Mouse (Mus musculus) c-Kit-negative CD71-positive TER-119-positive erythroid progenitor cells, embryonic 14.5 days (primary cell): ENCODE measurements around the gene D430041D05Rik.

ENCODE experiments used
- DNase-seq: peaks from one replicate; pipeline ENCODE4 v3.0.0-alpha.2; 2013; ENCODE audit warnings: low read depth, low spot score

The D430041D05Rik gene

DNA sequence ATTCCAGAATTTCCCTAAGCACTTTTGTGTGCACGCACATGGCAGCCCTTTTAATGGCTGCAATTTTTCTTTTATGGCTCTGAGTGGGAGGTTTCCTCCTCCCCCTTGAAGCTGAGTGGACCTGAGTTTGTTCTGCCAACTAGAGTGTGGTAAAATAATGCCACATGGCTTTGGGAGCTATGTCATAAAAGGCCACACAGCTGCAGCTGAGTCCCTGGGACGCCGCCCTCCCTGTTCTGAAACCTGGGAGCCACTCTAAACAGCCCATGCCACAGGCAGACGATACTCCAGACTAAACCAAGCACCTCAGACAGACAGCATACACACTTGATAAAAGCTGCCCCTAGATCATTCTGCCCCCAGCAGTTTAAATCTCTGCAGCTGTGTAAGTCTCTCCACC, 143.8 kb downstream of the D430041D05Rik start:
- no peak for DNase-seq

DNA sequence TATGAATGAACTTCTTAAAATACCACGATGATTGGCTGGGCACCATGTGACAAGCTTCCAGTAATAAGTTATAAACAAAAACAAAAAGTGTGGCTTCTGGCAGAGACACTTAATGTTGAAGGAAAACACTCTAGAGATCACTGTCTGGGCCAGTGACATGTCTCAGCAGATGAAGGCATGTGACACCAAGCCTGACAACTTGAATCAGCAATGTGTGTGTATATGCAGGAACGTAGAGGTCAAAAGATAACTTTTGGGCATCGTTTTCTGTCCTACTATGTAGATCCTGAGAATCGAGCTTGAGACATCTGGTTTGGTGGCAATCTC, 149.1 kb downstream of the D430041D05Rik start:
- no peak for DNase-seq

DNA sequence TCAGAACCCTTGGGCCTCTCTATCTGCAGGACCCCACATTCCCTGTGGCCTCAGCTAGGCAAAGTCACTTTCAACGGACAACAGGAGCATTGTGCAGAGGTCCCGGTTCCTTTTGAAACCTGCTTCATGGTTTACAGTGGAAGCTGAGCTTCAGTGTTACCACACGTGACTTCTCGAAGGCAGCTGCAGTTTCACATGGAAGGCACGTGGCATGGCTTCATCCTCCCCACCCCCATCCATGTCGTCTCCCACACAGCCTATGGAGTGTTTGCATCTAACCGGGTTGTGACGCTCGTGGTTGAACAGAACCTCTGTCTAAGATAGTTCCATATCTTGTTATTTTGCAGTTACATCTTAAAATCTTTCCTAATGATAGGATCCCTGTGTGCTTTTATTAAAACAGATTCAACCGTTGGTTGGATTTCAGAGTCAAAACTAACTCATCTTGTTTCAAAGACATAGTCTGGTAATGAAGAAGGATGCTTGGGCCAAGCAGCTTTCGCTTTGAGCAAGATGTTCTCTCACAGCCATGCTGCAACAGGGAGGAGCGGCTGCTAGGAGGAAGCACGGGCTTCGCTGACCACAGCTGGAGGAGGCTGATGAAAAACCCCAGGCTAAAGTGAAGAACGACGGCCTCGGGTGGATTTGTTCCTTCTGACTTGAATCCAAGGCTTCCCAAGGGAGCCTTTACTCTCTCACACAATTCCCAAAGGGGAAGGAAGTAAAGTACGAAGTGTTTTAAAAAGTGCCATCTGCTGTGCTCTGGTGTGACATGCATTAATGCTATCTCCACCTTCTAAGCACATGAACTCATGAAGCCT, 149.7 kb downstream of the D430041D05Rik start:
- no peak for DNase-seq

DNA sequence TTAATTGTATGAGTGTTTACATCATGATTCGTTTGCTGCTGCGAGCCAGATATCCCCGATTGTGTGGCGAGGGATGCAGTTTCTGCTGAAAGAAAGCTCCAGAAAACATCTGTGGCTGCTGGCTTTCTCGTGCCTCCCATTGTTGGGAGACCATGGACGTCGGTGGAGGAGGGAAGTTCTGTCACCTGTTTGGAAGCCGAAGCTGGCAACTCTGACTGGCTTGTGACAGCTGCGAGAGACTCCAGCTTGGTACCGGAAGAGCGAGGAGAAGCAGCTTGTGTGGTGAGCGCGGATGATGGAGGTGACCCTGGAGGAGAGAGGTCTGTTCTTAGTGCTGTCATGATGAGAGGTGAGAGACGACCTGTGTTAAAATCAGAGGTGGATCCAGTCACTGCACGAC, 154.2 kb downstream of the D430041D05Rik start:
- DNase-seq, result no peak

DNA sequence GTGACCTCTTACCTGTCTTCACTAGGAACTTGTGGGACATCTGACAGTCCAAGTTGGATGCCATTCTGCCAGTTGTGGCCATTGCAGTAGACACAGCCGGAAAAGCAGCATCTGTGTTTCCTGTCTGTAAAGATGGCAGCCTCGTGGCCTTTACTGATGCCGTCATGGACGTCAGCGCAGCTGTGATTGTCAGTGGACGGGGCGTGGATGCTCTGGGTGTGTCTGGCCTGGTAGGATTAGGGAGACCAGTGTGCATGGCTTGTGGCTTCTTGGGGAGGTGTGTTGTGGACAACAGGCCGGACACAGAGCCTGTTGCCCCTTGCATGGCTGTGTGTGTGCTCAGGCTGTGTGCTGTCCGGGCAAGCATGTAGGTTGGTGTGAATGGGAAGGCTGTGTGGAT, 155.9 kb downstream of the D430041D05Rik start:
- no peak for DNase-seq

DNA sequence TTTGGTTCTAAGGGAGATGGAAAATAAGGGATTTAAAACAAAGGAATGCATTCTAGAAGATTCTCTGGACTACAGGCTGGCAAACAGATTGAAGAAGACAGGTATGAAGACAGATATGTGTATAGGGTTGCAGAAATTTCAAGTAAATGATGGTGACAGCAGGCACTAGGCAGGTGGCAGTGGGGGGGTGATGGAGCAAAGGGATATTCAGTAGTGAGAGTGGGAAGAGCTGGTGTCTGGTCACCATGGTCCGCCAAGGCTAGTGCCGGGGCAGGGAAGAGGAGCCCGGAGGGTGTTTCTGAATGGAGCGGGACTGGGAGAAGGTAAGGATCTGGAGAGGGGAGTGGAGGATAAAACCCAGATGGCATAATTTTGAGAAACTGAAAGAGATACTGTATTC, 157.5 kb downstream of the D430041D05Rik start:
- no peak for DNase-seq

DNA sequence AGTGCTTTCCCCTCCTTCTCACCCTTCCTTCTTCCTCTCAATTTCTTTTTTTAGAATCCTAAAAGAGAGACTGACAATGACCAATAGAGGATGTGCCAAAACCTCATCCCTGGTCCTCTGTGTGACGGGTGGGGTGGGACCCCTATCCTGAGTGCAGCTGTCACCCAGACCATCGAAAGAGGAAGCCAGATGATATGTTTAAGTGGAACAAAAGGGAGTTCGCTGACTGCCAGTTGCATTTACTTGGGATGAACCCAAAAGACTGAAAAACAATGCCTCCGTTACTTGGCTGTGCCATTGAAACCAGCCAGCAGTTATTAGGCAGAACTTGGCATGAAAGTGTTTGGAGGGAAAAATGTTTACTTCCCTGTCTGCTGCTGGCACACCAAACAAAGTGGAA, 159.2 kb downstream of the D430041D05Rik start:
- DNase-seq, result no peak

DNA sequence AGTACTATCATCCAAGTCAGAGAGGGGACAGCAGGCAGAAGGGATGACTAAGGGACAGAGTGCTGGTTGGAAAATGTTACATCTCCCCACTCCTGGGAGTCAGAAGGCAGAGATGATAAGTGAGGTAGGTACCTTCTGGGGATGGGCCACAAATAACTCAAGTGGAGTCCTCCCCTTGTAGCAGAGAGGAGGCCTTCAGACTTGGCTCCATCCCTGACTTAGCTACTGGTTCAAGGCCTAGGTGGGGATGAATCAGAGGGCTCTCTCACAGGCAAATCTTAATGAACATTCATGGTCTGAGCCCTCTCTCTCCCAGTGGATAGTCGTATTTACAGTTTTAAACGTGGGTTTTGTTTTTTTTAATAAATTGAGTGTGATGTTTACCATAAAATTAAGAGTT, 161.0 kb downstream of the D430041D05Rik start:
- no peak for DNase-seq

DNA sequence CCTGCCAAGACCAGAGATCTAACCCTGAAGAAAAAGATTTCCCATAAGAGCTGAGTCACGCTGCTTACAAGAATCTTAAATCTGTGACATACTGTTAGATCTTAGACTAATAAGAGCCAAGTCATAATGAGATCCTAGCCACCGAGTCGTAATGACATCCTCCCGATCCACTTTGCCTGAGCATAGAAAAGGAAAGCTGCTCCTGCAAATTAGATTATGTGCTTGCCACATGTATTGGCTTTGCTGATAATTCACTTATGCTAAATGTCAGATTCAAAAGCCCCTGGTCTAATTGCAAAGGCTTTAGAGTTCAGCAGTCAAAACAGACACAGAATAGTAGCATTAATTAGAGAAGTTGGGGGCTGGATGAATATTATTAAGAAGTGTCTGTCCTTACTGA, 164.0 kb downstream of the D430041D05Rik start:
- DNase-seq, result no peak

DNA sequence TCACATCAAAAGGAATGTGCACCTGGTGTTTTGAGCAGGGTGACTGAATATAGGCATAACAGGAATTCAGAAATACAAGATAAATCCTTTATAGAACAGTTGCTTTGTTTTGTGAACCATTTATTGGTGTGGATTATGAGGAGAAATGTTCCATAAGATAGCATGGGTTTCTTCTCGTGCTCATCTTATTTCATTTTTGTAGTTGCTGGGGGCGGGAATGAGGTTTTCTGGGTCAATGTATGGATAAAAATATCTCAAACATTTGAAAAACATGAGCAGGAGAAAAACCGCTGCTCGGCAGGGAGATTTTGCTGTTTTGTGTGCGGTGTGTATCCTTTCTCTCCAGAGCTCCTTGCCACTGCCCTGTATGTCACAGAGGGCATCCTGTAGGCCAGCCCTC, 168.8 kb downstream of the D430041D05Rik start:
- no peak for DNase-seq

DNA sequence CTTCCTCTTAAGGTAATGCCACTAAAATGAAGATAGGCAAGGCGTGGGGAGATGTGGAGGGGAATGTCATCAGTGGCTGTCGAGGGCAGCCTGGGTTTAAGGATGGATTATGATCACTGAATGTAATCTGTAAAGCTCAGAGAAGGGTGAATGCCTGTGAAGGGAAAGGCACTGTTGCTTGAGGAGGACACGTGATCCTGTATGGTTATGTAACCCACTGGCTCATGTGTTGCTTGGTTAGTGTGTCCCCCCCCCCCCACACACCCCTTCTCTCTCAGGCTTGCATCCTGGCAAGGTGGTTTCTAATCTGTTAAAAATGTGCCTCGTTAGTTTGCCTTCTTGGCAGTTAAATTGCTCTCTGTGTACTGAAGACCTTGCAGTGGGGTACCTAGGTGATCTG, 173.7 kb downstream of the D430041D05Rik start:
- no peak for DNase-seq

DNA sequence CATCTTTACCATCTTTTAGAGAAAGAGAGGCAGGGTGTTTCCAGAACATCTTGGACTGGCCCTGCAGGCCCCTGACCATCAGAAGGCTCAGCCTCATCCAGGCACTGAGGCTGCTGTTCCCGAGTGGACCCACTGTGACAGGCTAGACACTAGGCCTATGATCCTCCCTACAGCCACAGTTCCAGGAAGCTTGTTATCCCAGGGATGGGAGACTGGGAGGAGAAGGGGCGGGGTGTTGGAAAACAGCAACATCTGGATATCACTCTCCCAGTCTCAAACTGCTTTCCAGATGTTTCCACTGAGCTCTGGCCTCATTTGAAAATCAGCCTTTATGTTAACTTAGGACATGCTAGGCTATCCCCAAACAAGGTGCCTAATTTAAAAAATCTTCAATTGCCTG, 180.4 kb downstream of the D430041D05Rik start:
- DNase-seq, result no peak

DNA sequence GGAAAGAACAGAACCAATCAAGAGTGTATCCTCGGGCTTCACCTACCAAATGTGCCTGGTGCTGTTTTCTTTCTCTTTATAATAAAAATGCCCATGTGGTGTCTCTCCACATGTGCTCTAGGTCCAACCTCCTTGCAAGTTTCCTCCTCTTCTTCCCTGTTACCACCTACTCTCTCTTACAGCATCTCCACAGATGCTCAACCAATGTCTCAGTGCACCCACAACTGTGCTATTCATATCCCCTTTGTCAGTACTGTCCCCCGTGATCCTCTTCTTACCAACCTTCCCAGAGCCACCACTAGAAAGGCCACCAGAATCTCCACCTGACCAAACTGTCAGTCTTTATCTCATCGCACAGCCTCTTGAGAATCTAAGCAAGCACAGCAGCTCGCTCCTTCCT, 184.8 kb downstream of the D430041D05Rik start:
- no peak for DNase-seq

DNA sequence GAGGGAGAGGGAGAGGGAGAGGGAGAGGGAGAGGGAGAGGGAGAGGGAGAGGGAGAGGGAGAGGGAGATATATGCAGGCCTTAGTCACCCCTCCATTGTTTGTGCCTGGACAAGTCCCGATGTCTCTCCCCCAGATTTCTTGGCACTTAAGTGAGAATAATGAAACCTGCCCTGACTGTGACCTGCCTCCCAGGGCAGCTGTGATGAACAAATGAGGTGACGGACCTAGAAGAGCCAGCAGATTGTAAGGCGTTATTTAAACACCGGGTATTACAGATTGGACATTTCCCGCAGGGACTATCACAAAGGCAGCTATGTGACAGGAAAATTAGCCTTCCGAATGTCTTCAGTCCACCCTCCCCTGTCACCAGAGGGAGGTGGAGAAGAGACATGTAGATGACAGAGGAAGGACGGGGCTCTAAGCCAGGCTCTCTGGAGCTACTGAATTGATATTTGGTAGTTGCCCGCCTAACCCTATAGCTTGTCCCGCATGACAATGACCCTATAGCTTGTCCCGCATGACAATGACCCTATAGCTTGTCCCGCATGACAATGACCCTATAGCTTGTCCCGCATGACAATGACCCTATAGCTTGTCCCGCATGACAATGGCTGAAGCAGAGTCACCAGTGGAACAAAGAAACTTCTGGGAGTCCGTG, 191.0 kb downstream of the D430041D05Rik start:
- no peak for DNase-seq

DNA sequence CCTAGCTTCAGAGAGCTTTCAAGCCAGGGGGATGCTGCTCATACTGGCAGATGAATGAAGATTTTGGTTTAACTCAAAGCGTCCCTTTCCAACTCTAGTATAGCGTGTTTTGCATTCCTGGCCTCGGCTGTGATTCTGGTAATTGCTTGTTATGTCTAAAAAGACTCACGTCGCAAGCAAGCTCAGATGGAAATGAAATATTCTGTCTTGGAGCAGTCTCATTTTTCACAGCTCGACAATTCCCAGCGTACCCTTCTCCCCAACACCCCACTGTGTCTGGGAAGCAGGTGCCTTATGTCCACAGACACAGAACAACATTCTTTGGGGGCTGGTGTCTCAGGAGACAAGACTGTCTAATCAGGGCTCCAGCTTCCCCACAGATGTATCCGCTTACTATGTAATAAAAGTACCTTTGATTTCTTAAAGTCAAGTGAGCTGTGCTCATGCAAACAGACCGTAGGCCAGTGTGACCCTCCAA, 192.2 kb downstream of the D430041D05Rik start:
- no peak for DNase-seq

DNA sequence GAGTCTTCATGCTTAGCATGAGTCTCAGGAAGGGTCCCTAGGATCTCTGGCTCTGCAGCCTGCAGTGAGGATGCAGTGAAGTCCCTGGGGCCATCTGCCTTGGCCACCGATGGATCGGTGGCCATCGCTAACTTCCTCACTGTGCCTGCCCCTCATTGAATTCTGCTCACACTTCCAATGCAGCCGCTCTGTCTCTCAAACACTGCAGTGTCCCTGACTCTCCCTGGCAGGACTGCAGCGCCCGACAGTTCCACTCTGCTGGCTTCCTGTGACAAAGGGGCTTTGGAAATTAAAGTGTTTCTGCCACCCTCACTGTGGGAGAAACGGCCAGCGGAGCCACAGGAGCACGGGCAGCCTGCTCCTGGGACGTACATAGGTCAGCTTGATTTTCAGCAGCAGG, 192.7 kb downstream of the D430041D05Rik start:
- no peak for DNase-seq

DNA sequence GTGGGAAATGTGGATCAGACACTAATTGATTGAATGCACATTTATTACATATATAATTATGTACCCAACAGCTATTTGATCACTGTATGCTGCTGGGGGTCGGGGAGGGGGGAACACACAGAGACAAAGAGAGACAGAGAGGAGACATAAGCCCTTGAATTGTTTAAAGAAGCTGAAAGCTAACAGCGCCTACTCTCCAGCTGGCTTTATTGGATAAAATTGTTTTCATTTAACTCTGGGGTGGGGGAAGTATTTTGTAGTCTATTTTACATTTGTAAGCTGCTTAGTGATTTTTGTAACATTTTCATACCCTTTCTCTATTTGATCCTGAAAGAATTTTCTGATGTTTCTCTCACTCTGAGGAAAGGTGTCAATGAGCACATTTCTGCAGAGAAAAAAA, 201.4 kb downstream of the D430041D05Rik start:
- no peak for DNase-seq

DNA sequence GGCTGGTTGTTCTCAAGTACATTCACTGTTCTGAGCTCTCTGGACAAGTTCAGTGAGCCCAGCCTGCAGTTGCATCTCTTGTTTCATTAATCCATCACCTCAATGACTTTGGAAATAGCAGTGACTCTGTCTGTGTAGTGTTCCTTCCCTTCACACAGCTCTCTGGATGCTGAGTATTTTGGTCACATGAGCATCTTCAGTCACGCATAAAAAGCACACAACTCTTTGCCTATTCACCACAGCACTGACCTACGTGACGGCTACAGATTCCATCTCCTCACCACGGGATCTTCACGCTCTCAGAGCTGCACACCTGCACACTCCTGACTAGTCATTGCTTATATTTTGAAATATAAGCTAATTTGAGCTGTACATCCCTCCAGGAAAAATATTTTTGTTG, 202.4 kb downstream of the D430041D05Rik start:
- no peak for DNase-seq

DNA sequence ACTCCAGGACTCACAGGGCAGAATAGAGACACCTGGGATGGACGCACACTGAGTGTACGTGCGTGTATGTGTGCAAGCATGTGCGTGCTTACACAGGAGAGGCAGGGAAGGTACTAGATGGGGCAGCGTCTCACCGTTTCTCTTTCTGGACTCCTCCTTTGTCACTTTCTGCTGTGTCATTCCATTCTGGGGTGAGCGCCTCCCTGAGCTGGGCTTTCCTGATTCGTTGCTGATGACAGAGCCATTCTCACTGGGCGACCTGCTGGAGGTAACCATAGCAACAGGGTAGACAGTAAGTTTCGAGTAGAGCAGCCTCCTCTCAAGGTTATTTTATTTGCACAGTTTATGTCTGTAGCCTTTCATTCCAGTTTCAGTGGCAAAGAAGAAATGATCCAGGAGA, 202.9 kb downstream of the D430041D05Rik start:
- peak; percentile 3 for DNase-seq

DNA sequence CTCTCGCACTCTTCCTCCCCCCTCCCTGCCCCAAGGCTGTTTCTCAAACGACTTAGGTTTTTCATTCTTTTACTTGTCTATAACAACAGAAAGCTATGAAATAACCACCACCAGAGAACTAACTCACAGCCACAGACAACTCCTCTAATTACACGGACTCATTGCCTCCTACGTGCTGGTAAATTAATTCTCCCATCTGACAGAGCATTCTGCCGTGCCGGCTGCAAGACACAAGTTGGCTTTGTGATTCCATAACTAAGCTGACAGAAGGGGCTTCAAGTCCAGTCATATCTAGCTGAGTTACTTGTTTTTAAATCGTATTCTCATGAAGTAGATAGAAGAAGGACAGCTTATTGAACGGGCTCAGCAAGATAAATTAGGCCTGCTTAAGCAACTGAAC, 205.2 kb downstream of the D430041D05Rik start:
- no peak for DNase-seq

DNA sequence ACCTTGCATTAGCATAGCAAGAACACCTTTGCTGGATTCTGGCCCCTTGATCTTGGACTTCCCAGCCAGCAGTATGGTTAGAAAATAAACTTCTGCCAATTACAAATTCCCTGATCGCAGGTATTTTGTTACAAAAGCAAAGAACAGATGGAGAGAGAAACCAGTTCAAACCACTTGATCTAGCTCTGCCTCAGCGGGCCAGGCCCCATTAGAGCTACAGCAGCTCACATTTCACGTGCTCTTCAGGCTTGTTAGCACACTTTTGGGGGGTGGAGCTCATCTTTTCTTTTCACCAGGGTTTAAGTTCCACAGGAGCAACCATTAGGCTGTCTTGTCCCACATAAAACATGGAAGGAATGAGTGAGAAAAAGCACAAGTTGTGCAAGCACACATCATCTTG, 210.6 kb downstream of the D430041D05Rik start:
- no peak for DNase-seq

DNA sequence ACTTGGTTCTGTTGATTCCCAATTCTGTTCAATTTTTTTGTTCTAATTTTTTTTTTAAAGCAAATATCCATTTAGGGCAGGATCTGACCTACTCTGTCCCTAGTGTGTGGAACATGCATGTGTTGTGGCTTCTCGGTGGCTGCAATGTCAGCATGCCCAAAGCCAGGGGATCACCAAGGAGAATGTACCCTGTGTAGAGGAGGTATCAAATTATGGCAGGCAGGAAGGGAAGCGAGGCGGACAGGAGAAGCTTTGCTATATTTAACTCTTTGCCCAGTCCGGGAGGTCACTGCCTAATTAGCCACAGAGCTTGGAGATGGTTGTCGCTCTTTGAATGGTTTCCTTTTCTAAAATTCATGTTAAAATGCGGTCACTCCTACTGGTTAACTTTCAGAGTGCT, 212.6 kb downstream of the D430041D05Rik start:
- no peak for DNase-seq

DNA sequence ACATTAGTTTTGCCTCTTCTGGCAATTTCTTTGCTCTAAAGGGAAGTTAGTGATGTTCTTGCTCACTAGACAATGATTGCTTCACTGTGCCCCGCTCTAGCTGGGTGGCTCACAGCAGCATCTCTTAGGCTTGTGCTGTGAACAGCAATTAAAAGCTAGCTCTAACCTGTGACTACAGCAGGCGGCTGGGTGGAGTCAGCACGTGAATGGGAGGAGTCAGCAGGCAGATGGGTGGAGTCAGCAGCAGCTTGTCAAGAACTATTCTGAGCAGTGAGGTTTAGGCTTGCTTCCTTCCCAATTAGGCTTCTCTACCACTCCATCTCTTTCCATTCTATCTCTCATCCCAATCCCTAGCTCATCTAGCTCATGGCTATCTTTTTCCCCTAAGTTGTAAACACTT, 213.5 kb downstream of the D430041D05Rik start:
- DNase-seq, result peak; percentile 12
